Mouse (Mus musculus) kidney, postnatal 0 days (tissue): ENCODE data around the gene Tnnc1. TPM values are rescaled to one million over a fixed set of nuclear protein-coding genes. Genes with fewer than 3 reads are reported as not detected.

Source experiments
- ATAC-seq: fragments of 200-750 bp; cut with Nextera tagmentation; replicated peaks from 2 replicates; pipeline ENCODE4 v1.8.0; 2017; ENCODE audit warnings: low read depth, moderate number of reproducible peaks, moderate TSS enrichment, moderate library complexity; ENCODE audit not compliant: low FRiP score
- DNase-seq: peaks from one replicate; pipeline ENCODE4 v3.0.0-alpha.2; 2016; ENCODE audit warnings: low spot score
- H3K27ac ChIP-seq: fragments of 300-500 bp; sonication (generic); 2 replicates; pipeline ENCODE4 v1.5.1; 2014; ENCODE audit warnings: mild to moderate bottlenecking
- H3K27me3 ChIP-seq: fragments of 300-500 bp; sonication (generic); 2 replicates; pipeline ENCODE4 v1.6.1; 2014; ENCODE audit warnings: low read length, mixed read lengths; ENCODE audit not compliant: insufficient read depth
- H3K36me3 ChIP-seq: fragments of 300-500 bp; sonication (generic); 2 replicates; pipeline ENCODE4 v1.6.1; 2014; ENCODE audit warnings: low read length, mixed read lengths; ENCODE audit not compliant: insufficient read depth
- H3K4me1 ChIP-seq: fragments of 300-500 bp; sonication (generic); replicated peaks from 2 replicates; pipeline ENCODE4 v1.6.1; 2014; ENCODE audit warnings: antibody characterized with exemption, low read length, mixed read lengths; ENCODE audit not compliant: insufficient read depth
- H3K4me2 ChIP-seq: fragments of 300-500 bp; sonication (generic); 2 replicates; pipeline ENCODE4 v1.6.1; 2014; ENCODE audit warnings: mild to moderate bottlenecking, low read length, moderate library complexity, mixed read lengths
- H3K4me3 ChIP-seq: fragments of 300-500 bp; sonication (generic); replicated peaks from 2 replicates; pipeline ENCODE4 v1.5.1; 2014; ENCODE audit warnings: low read depth, low read length
- H3K9ac ChIP-seq: fragments of 300-500 bp; sonication (generic); 2 replicates; pipeline ENCODE4 v1.6.1; 2014; ENCODE audit warnings: low read depth, low read length
- H3K9me3 ChIP-seq: fragments of 300-500 bp; sonication (generic); replicated peaks from 2 replicates; pipeline ENCODE4 v1.6.1; 2016; ENCODE audit warnings: low read length, inconsistent platforms, mixed read lengths
- CTCF ChIP-seq: IDR thresholded peaks from 2 replicates; pipeline ENCODE4 v1.5.1; 2016; ENCODE audit warnings: antibody characterized with exemption, low read depth, mild to moderate bottlenecking, moderate library complexity
- WGBS: fragments of 180-500 bp; shearing (Covaris S2); extraction: QIAGEN DNeasy Blood & Tissue Kit; methylation state at CpG from one replicate; pipeline ENCODE4 v1.1.7; 2014; 5-methylcytosine and 5-hydroxymethylcytosine counted together
- polyA plus RNA-seq: library from polyadenylated mRNA; unstranded; fragments of >200 nt; fragmentation: Nextera tagmentation; extraction: Ambion mirVana; gene quantifications from 2 replicates; pipeline ENCODE4 v1.2.1, GENCODE M21; 2015

Gene Tnnc1
- polyA plus RNA-seq, 1 experiment from 2014 or later, result 0.95 TPM

DNA sequence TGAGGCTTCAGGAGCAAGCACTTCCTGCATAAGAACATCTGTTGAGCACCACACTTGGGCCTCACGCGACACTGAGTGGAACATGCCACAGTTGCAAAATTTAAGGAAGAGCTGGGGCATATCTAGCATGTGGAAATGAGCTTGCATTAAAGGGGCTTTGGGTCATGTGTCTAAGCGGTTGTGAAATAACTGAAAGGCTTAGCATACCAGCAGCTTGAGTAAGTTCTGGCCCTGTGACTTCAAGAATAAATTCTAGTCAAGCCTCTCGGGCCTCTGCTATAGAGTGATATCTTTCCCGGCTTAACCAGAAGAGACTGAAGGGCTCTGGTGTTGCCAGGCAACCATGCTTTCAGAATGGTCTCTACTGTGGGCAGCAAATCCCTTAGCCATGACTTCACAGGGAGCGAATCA is 19.3 kb upstream of the Tnnc1 start:
- no peak overlapping the region for H3K27ac ChIP-seq
- no peak overlapping the region for H3K9ac ChIP-seq
- no peak for ATAC-seq
- no peak for TF ChIP-seq CTCF
- H3K4me2 ChIP-seq, result no peak overlapping the region
- H3K4me1 ChIP-seq, result no peaks in the 10 kb centered on the region
- no peak for DNase-seq
- H3K36me3 ChIP-seq, result peaks cover 98% of the 10 kb centered on the region
- no peaks in the 10 kb centered on the region for H3K9me3 ChIP-seq
- H3K4me3 ChIP-seq, result no peak overlapping the region
- no peaks in the 10 kb centered on the region for H3K27me3 ChIP-seq
- WGBS, result 76% methylated on average over 6 of the region's 6 CpGs

DNA sequence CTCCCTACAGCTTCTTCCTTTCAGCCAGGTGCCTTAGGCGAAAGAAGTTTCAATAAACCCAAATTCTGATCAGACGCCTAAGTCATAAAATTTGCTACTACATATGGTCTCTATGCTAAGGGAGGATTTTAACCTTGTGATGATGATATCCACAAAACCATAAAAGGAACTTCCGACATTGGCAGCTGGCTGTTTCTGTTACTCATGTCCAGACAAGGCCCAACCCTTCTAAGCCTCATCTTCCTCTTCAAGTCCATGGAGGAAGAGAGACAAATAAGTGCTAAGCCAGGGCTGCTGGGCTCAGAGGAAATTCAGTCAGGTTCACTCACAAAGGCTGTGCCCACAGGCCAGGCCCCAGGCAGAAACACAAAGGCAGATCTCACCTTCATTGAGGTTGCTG is 18.8 kb upstream of the Tnnc1 start:
- TF ChIP-seq CTCF, result no peak
- no peak overlapping the region for H3K27ac ChIP-seq
- no peak overlapping the region for H3K4me3 ChIP-seq
- no peak overlapping the region for H3K9ac ChIP-seq
- no peak for ATAC-seq
- H3K36me3 ChIP-seq, result peaks cover 95% of the 10 kb centered on the region
- 89% methylated on average over 3 of the region's 3 CpGs for WGBS
- DNase-seq, result no peak
- H3K27me3 ChIP-seq, result no peaks in the 10 kb centered on the region
- no peaks in the 10 kb centered on the region for H3K9me3 ChIP-seq
- H3K4me1 ChIP-seq, result no peaks in the 10 kb centered on the region
- H3K4me2 ChIP-seq, result no peak overlapping the region

DNA sequence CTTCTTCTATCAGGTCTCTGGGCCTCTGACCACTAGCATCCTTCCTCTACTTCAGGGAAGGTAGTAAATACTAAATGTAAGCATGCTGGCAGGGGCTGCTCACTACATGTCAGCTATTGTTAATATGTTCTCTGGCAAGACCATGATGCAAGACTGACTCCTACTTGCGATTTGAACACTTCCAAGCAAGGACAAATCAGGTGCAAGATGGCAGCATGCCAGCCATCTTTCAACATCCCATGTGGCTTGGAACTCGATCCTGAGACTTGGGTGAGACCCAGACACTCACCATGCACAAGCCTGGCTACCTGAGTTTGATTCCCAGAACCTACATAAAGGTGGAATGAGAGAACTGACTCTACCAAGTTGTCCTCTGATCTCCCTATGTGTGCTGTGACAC is 16.2 kb upstream of the Tnnc1 start:
- no peaks in the 10 kb centered on the region for H3K4me1 ChIP-seq
- no peak overlapping the region for H3K9ac ChIP-seq
- no peak overlapping the region for H3K27ac ChIP-seq
- H3K36me3 ChIP-seq, result peaks cover 81% of the 10 kb centered on the region
- no peak for DNase-seq
- ATAC-seq, result no peak
- TF ChIP-seq CTCF, result no peak
- 71% methylated on average over 2 of the region's 2 CpGs for WGBS
- H3K27me3 ChIP-seq, result no peaks in the 10 kb centered on the region
- H3K4me2 ChIP-seq, result no peak overlapping the region
- H3K4me3 ChIP-seq, result no peak overlapping the region
- no peaks in the 10 kb centered on the region for H3K9me3 ChIP-seq

- no peak overlapping the region for H3K4me2 ChIP-seq
- ATAC-seq (no peak), DNase-seq (no peak)
- no peak overlapping the region for H3K4me3 ChIP-seq
- 80% methylated on average over 7 of the region's 7 CpGs for WGBS
- peaks cover 66% of the 10 kb centered on the region for H3K36me3 ChIP-seq
- 0 out of 2 replicates have a peak, but pooled peaks cover 3% of the 10 kb centered on the region for H3K4me1 ChIP-seq
- H3K9me3 ChIP-seq, result no peaks in the 10 kb centered on the region
- TF ChIP-seq CTCF, result no peak
- no peak overlapping the region for H3K9ac ChIP-seq
- no peaks in the 10 kb centered on the region for H3K27me3 ChIP-seq
- no peak overlapping the region for H3K27ac ChIP-seq
Measured at GRCm38 (mm10) chr14:31193791-31194190, 14.3 kb upstream of the Tnnc1 start.

- DNase-seq, result no peak
- ATAC-seq, result no peak
- TF ChIP-seq CTCF, result no peak
- Histone ChIP-seq H3K27me3 (no peaks in the 10 kb centered on the region), H3K36me3 (peaks cover 59% of the 10 kb centered on the region), H3K27ac (no peak overlapping the region), H3K4me1 (0 out of 2 replicates have a peak, but pooled peaks cover 3% of the 10 kb centered on the region), H3K4me2 (no peak overlapping the region), H3K9ac (no peak overlapping the region), H3K9me3 (no peaks in the 10 kb centered on the region), H3K4me3 (no peak overlapping the region)
- WGBS, result 72% methylated on average over 2 of the region's 2 CpGs
Measured at GRCm38 (mm10) chr14:31194441-31194840, 13.7 kb upstream of the Tnnc1 start.

DNA sequence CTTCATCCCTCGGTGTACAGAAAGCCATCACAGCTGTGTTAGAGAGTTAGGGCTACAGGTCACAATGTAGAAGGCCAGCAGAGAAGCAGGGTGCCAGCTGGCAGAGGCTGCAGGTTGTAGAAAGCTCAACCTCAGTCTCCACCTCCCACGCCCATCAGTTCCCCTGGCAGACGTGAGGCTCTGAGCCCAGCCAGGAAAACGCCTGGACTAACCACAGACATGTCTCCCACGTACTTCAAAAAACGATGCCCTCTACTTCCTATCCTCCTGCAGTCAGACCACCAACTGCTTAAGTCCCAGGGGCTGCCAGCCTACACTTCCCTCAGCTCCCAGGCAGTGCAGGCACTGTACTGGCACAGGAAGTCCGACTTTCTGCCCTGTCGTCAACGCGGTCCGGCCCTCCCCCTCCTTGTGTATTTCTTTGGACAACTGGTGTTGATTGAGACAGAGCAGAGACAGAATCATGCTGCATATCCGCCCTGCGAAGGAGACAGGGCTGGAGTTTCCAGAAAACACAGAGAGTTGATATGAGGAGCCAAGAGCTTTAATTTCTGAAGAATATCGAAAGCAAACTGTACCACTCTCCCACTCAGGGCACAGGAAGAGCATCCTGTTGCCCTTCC is 13.1 kb upstream of the Tnnc1 start:
- TF ChIP-seq CTCF, result no peak
- no peak for ATAC-seq
- DNase-seq, result peak; percentile 33
- H3K4me2 ChIP-seq, result 0 out of 2 replicates have a peak overlapping the region, but pooled peaks have one; percentile 15
- H3K4me1 ChIP-seq, result 0 out of 2 replicates have a peak, but pooled peaks cover 3% of the 10 kb centered on the region
- no peaks in the 10 kb centered on the region for H3K27me3 ChIP-seq
- H3K4me3 ChIP-seq, result no peak overlapping the region
- H3K27ac ChIP-seq, result peak overlapping the region; percentile 67
- H3K9ac ChIP-seq, result no peak overlapping the region
- peaks cover 58% of the 10 kb centered on the region for H3K36me3 ChIP-seq
- no peaks in the 10 kb centered on the region for H3K9me3 ChIP-seq
- 52% methylated on average over 14 of the region's 14 CpGs for WGBS

DNA sequence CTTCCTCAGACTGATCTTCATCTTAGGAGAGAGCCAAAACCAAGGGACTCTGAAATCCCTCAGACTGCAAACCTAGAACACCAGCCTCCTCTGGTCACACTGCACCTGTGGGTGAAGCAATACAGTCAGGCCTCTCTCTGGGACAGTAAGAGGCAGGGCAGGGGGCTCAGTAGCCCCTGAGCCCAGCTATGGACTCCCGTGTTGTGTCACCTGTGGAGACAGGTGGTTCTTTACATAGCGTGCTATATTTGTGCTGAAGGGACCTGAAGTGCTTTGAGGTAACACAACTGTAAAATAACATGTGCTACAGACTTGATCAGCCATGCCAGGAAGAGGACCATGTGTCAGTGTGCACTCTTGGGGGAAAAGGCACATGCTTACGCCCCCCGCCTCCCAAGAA is 12.6 kb upstream of the Tnnc1 start:
- no peak overlapping the region for H3K9ac ChIP-seq
- 0 out of 2 replicates have a peak, but pooled peaks cover 3% of the 10 kb centered on the region for H3K4me1 ChIP-seq
- H3K4me3 ChIP-seq, result no peak overlapping the region
- TF ChIP-seq CTCF, result no peak
- DNase-seq (no peak), ATAC-seq (no peak)
- H3K27me3 ChIP-seq, result no peaks in the 10 kb centered on the region
- H3K36me3 ChIP-seq, result peaks cover 56% of the 10 kb centered on the region
- 0 out of 2 replicates have a peak overlapping the region, but pooled peaks have one; percentile 15 for H3K4me2 ChIP-seq
- peak overlapping the region; percentile 67; the same call in 1 of the 2 replicates for H3K27ac ChIP-seq
- no peaks in the 10 kb centered on the region for H3K9me3 ChIP-seq
- WGBS, result 97% methylated on average over 4 of the region's 4 CpGs
